Mouse (Mus musculus): ENCODE data around the gene Fam209. TPM values are rescaled to one million over a fixed set of nuclear protein-coding genes. Genes with fewer than 3 reads are reported as not detected.

Fam209 gene
- polyA plus RNA-seq, 1 experiment from 2014 or later = not detected

GRCm38 (mm10) chr2:172441176-172441575, 31.1 kb upstream of the Fam209 start:
- peak overlapping the region; percentile 69 for H3K9ac ChIP-seq (ENCODE audit: low read depth, low read length)
- TF ChIP-seq CTCF (IDR thresholded peaks at IDR 0.05; ENCODE audit: low read depth) = no peak
- peak overlapping the region; percentile 85 for H3K4me2 ChIP-seq (ENCODE audit: low read length)
- ATAC-seq (replicated peaks; ENCODE audit: low FRiP score, low read depth) = no peak
- H3K27ac ChIP-seq = peak overlapping the region; percentile 1; the same call in 1 of the 2 replicates
- 0 out of 2 replicates have a peak, but pooled peaks cover 6% of the 10 kb centered on the region for H3K36me3 ChIP-seq (ENCODE audit: insufficient read depth, low read length)
- no peaks in the 10 kb centered on the region for H3K27me3 ChIP-seq (ENCODE audit: insufficient read depth, low read length)
- H3K9me3 ChIP-seq (replicated peaks; ENCODE audit: low read length) = no peaks in the 10 kb centered on the region
- DNase-seq (ENCODE audit: low spot score) = peak; percentile 20
- 33% methylated on average over 6 of the region's 6 CpGs for WGBS
- peaks cover 16% of the 10 kb centered on the region for H3K4me1 ChIP-seq (replicated peaks; ENCODE audit: insufficient read depth, low read length)
- peak overlapping the region; percentile 78 for H3K4me3 ChIP-seq (replicated peaks; ENCODE audit: low read depth, low read length)

- H3K9me3 ChIP-seq (replicated peaks; ENCODE audit: low read length) = no peaks in the 10 kb centered on the region
- ATAC-seq (replicated peaks; ENCODE audit: low FRiP score, low read depth) (no peak), DNase-seq (ENCODE audit: low spot score) (no peak)
- peaks cover 11% of the 10 kb centered on the region; the same call in 1 of the 2 replicates for H3K4me1 ChIP-seq (replicated peaks; ENCODE audit: insufficient read depth, low read length)
- H3K27me3 ChIP-seq (ENCODE audit: insufficient read depth, low read length) = no peaks in the 10 kb centered on the region
- WGBS = 96% methylated on average over 4 of the region's 4 CpGs
- H3K36me3 ChIP-seq (ENCODE audit: insufficient read depth, low read length) = peaks cover 46% of the 10 kb centered on the region
- no peak overlapping the region for H3K4me3 ChIP-seq (replicated peaks; ENCODE audit: low read depth, low read length)
- H3K9ac ChIP-seq (ENCODE audit: low read depth, low read length) = no peak overlapping the region
- no peak overlapping the region for H3K27ac ChIP-seq
- H3K4me2 ChIP-seq (ENCODE audit: low read length) = no peak overlapping the region
- no peak for TF ChIP-seq CTCF (IDR thresholded peaks at IDR 0.05; ENCODE audit: low read depth)
Observed at GRCm38 (mm10) chr2:172445617-172446016, 26.7 kb upstream of the Fam209 start.

- Histone ChIP-seq H3K9ac (ENCODE audit: low read depth, low read length) (no peak overlapping the region), H3K27me3 (ENCODE audit: insufficient read depth, low read length) (no peaks in the 10 kb centered on the region), H3K4me2 (ENCODE audit: low read length) (no peak overlapping the region), H3K9me3 (replicated peaks; ENCODE audit: low read length) (no peaks in the 10 kb centered on the region), H3K36me3 (ENCODE audit: insufficient read depth, low read length) (peaks cover 54% of the 10 kb centered on the region), H3K27ac (no peak overlapping the region), H3K4me3 (replicated peaks; ENCODE audit: low read depth, low read length) (no peak overlapping the region), H3K4me1 (replicated peaks; ENCODE audit: insufficient read depth, low read length) (no peaks in the 10 kb centered on the region)
- peak; percentile 67 for TF ChIP-seq CTCF (IDR thresholded peaks at IDR 0.05; ENCODE audit: low read depth)
- 91% methylated on average over 6 of the region's 6 CpGs for WGBS
- ATAC-seq (replicated peaks; ENCODE audit: low FRiP score, low read depth) (no peak), DNase-seq (ENCODE audit: low spot score) (peak; percentile 37)
Observed at GRCm38 (mm10) chr2:172447317-172447716, 25.0 kb upstream of the Fam209 start.

- 90% methylated on average over 4 of the region's 4 CpGs for WGBS
- H3K4me3 ChIP-seq (replicated peaks; ENCODE audit: low read depth, low read length) = no peak overlapping the region
- no peak overlapping the region for H3K4me2 ChIP-seq (ENCODE audit: low read length)
- no peak for DNase-seq (ENCODE audit: low spot score)
- H3K4me1 ChIP-seq (replicated peaks; ENCODE audit: insufficient read depth, low read length) = no peaks in the 10 kb centered on the region
- no peaks in the 10 kb centered on the region for H3K27me3 ChIP-seq (ENCODE audit: insufficient read depth, low read length)
- H3K9ac ChIP-seq (ENCODE audit: low read depth, low read length) = no peak overlapping the region
- peaks cover 62% of the 10 kb centered on the region for H3K36me3 ChIP-seq (ENCODE audit: insufficient read depth, low read length)
- no peak overlapping the region for H3K27ac ChIP-seq
- no peaks in the 10 kb centered on the region for H3K9me3 ChIP-seq (replicated peaks; ENCODE audit: low read length)
- TF ChIP-seq CTCF (IDR thresholded peaks at IDR 0.05; ENCODE audit: low read depth) = no peak
- no peak for ATAC-seq (replicated peaks; ENCODE audit: low FRiP score, low read depth)
Observed at GRCm38 (mm10) chr2:172448329-172448728, 24.0 kb upstream of the Fam209 start.

GRCm38 (mm10) chr2:172450640-172451039, 21.7 kb upstream of the Fam209 start:
- Histone ChIP-seq H3K4me3 (replicated peaks; ENCODE audit: low read depth, low read length) (no peak overlapping the region), H3K4me1 (replicated peaks; ENCODE audit: insufficient read depth, low read length) (no peaks in the 10 kb centered on the region), H3K27me3 (ENCODE audit: insufficient read depth, low read length) (no peaks in the 10 kb centered on the region), H3K9me3 (replicated peaks; ENCODE audit: low read length) (no peaks in the 10 kb centered on the region), H3K4me2 (ENCODE audit: low read length) (no peak overlapping the region), H3K36me3 (ENCODE audit: insufficient read depth, low read length) (peaks cover 67% of the 10 kb centered on the region), H3K9ac (ENCODE audit: low read depth, low read length) (no peak overlapping the region), H3K27ac (no peak overlapping the region)
- ATAC-seq (replicated peaks; ENCODE audit: low FRiP score, low read depth) = no peak
- 86% methylated on average over 6 of the region's 6 CpGs for WGBS
- no peak for TF ChIP-seq CTCF (IDR thresholded peaks at IDR 0.05; ENCODE audit: low read depth)
- no peak for DNase-seq (ENCODE audit: low spot score)

GRCm38 (mm10) chr2:172452031-172452430, 20.3 kb upstream of the Fam209 start:
- ATAC-seq (replicated peaks; ENCODE audit: low FRiP score, low read depth) = no peak

GRCm38 (mm10) chr2:172452458-172452857, 19.9 kb upstream of the Fam209 start:
- Histone ChIP-seq H3K4me3 (replicated peaks; ENCODE audit: low read depth, low read length) (no peak overlapping the region), H3K9ac (ENCODE audit: low read depth, low read length) (no peak overlapping the region), H3K36me3 (ENCODE audit: insufficient read depth, low read length) (peaks cover 62% of the 10 kb centered on the region), H3K4me1 (replicated peaks; ENCODE audit: insufficient read depth, low read length) (no peaks in the 10 kb centered on the region), H3K9me3 (replicated peaks; ENCODE audit: low read length) (no peaks in the 10 kb centered on the region), H3K27ac (no peak overlapping the region), H3K27me3 (ENCODE audit: insufficient read depth, low read length) (no peaks in the 10 kb centered on the region), H3K4me2 (ENCODE audit: low read length) (no peak overlapping the region)
- 95% methylated on average over 10 of the region's 10 CpGs for WGBS
- DNase-seq (ENCODE audit: low spot score) (no peak), ATAC-seq (replicated peaks; ENCODE audit: low FRiP score, low read depth) (no peak)
- TF ChIP-seq CTCF (IDR thresholded peaks at IDR 0.05; ENCODE audit: low read depth) = no peak

More at GRCm38 (mm10) chr2:172452031-172452430, 20.3 kb upstream of the Fam209 start:
- Histone ChIP-seq H3K9ac (ENCODE audit: low read depth, low read length) (no peak overlapping the region), H3K4me3 (replicated peaks; ENCODE audit: low read depth, low read length) (no peak overlapping the region), H3K9me3 (replicated peaks; ENCODE audit: low read length) (no peaks in the 10 kb centered on the region), H3K4me2 (ENCODE audit: low read length) (no peak overlapping the region), H3K27ac (no peak overlapping the region), H3K27me3 (ENCODE audit: insufficient read depth, low read length) (no peaks in the 10 kb centered on the region), H3K4me1 (replicated peaks; ENCODE audit: insufficient read depth, low read length) (no peaks in the 10 kb centered on the region), H3K36me3 (ENCODE audit: insufficient read depth, low read length) (peaks cover 63% of the 10 kb centered on the region)
- TF ChIP-seq CTCF (IDR thresholded peaks at IDR 0.05; ENCODE audit: low read depth) = no peak
- DNase-seq (ENCODE audit: low spot score) = no peak
- 92% methylated on average over 4 of the region's 4 CpGs for WGBS
